Mouse (Mus musculus) CH12.LX (cell line): ENCODE results near the gene Kiz.

Experiments
- CTCF ChIP-seq, 2 experiments: IDR thresholded peaks in 1 of 2; conservative IDR thresholded peaks in 1 of 2; 2 replicates each; pipeline ENCODE4 v1.5.1; 2011 to 2012; ENCODE audit warnings: low read depth in 2 of 2, low read length in 2 of 2, improper control_type of control experiment in 1 of 2, inconsistent platforms in 1 of 2, mild to moderate bottlenecking in 1 of 2, moderate library complexity in 1 of 2
- KAT2A ChIP-seq: IDR thresholded peaks from 2 replicates; pipeline ENCODE4 v1.6.1; 2012; ENCODE audit warnings: low read length, improper control_type of control experiment, inconsistent platforms; ENCODE audit not compliant: insufficient replicate concordance

DNA sequence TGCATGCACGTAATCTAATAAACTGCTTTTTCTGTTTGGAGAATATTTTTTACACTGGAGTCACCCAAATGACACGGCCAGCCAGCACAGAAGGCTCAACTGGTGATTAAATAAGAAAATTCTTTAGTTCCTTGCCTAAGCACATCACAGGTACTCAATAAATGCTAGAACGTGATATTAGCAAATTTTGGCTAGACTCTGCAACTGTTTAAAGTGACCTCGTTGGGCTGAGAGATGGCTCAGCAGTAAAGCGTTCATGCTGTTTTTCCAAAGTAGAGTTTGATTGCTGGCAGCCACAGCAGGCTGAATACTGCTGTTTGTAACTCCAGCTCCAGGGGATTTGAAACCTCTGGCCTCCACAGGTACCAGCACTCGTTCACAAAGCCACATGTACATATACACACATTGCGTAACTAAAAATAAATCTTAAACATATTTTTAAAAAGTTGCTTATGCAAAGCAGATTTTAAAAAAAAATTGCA is 156.5 kb downstream of the Kiz start:
- no peak for TF ChIP-seq KAT2A
- TF ChIP-seq CTCF (conservative IDR thresholded peaks at IDR 0.05 in 1 of 2, IDR thresholded peaks at IDR 0.05 in 1 of 2; ENCODE audit: low read depth in 2 of 2, low read length in 2 of 2) = no peak
